Mouse (Mus musculus) midbrain, embryonic 15.5 days (tissue): ENCODE data around the gene Igf2bp2. TPM values are rescaled to one million over a fixed set of nuclear protein-coding genes. Genes with fewer than 3 reads are reported as not detected.

Source experiments
- polyA plus RNA-seq: library from polyadenylated mRNA; unstranded; fragments of >200 nt; fragmentation: Nextera tagmentation; extraction: Ambion mirVana; gene quantifications from 2 replicates; pipeline ENCODE4 v1.2.1, GENCODE M21; 2015

Igf2bp2 gene
- polyA plus RNA-seq, 1 experiment from 2014 or later = 16.6 TPM

Other genes starting within 250 kb of the Igf2bp2 start
- 40.2 and 40.5 TPM in 2 replicates for gene Tmem41a, start 215.7 kb downstream of the Igf2bp2 start, polyA plus RNA-seq
- gene Liph, start 167.6 kb downstream of the Igf2bp2 start, polyA plus RNA-seq = 0.41 and 0.80 TPM in 2 replicates
- gene Senp2, start 153.8 kb downstream of the Igf2bp2 start, polyA plus RNA-seq = 46.3 and 49.7 TPM in 2 replicates
- gene Tra2b, start 102.7 kb upstream of the Igf2bp2 start, polyA plus RNA-seq = 258 and 265 TPM in 2 replicates